Mouse (Mus musculus) B cell, adult 67 days (primary cell): Measurements from ENCODE around the gene Kl. TPM values are rescaled to one million over a fixed set of nuclear protein-coding genes. Genes with fewer than 3 reads are reported as not detected.

ENCODE experiments used
- total RNA-seq, 2 experiments: library from RNA; stranded (reverse); gene quantifications; 4 replicates each; pipeline ENCODE4 v1.2.4; 2023

The Kl gene
- total RNA-seq = not detected

DNA sequence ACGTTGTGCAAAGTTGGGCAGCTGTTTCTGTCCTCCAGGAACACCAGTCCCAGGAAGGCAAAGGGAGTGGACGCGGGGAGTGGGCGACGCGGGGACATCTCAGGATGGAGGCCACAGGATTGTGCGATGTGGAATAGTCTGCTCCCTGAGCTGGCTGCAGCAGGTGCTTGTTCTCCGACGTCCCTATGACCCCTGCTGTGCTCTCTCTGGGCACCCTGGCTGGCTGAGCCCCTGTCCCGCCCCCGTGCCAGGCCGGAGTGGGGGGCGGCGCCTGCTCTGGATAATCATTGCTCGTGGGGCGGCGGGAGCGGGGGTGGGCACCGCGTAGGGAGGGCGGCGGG is at the start of gene Kl:
Gene Kl, plus strand, starts transcription at position 280 of the 341 bp plus-strand sequence.

